In the genomic region with DNA sequence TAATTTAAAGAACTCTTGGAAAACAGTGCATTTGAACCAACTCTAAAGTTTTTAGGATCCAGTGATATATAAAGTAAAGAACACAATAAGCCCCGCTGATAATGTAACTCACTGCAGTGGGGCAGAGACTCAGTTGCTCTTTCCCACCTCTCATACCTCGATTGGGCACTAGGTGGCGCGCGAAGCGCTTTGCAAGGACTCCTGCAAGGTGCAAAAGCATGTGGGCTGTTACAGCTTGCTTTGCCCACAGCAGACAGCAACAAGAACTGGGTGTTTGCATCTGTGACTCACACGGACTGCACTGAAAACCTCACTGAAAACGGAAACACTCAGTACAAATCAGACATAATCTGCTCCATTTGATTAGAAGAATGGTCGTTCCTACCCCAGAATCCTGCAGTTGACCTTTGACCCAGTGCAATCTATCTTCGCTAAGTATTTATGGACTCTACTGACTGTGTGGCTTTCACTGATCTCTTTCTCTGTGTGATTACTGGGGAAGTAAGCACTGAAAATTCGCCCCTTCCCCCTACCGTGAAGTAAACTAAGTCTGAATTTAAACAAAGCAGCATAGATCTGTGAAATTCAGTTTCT, we compare ENCODE assay signal across 8 mouse cellular contexts.
DNase-seq lines count a peak whose midpoint lies in the region; ATAC-seq and TF ChIP-seq lines count a peak whose summit lies in the region.

No protein-coding gene starts in this region.

- no peak overlapping the region for H3K4me3 ChIP-seq in ES-Bruce4 (ENCODE audit: low read depth, low read length)
- H3K4me3 ChIP-seq in forebrain, embryonic 11.5 days (ENCODE audit: low read depth, low read length) = no peak overlapping the region
- H3K4me3 ChIP-seq in hindbrain, embryonic 10.5 days = no peak overlapping the region

- H3K4me1 ChIP-seq in ES-Bruce4 (ENCODE audit: control insufficient read depth, insufficient read depth, low read length) = no peaks in the 10 kb centered on the region
- no peaks in the 10 kb centered on the region for H3K4me1 ChIP-seq in forebrain, embryonic 11.5 days (replicated peaks; ENCODE audit: control insufficient read depth, insufficient read depth, low read length)
- peaks cover 6% of the 10 kb centered on the region for H3K4me1 ChIP-seq in hindbrain, embryonic 10.5 days (replicated peaks)

- no peak overlapping the region for H3K4me2 ChIP-seq in forebrain, embryonic 11.5 days (ENCODE audit: low read depth, low read length, severe bottlenecking)

- H3K9me3 ChIP-seq in ES-Bruce4 (replicated peaks; ENCODE audit: control insufficient read depth, insufficient read depth, low read length, poor library complexity, severe bottlenecking) = no peaks in the 10 kb centered on the region
- H3K9me3 ChIP-seq in forebrain, embryonic 11.5 days (ENCODE audit: control insufficient read depth, low read length) = no peaks in the 10 kb centered on the region
- no peaks in the 10 kb centered on the region for H3K9me3 ChIP-seq in hindbrain, embryonic 10.5 days

- no peaks in the 10 kb centered on the region for H3K27me3 ChIP-seq in ES-Bruce4 (ENCODE audit: control insufficient read depth, insufficient read depth, low read length, poor library complexity, severe bottlenecking)
- no peaks in the 10 kb centered on the region for H3K27me3 ChIP-seq in forebrain, embryonic 11.5 days (ENCODE audit: control insufficient read depth, insufficient read depth, low read length)
- H3K27me3 ChIP-seq in hindbrain, embryonic 10.5 days (ENCODE audit: insufficient read depth, poor library complexity, severe bottlenecking) = no peaks in the 10 kb centered on the region

- 8% methylated on average over 12 of the region's 12 CpGs for WGBS in forebrain, embryonic 11.5 days
- 11% methylated on average over 12 of the region's 12 CpGs for WGBS in hindbrain, embryonic 10.5 days

- H3K9ac ChIP-seq in ES-Bruce4 (ENCODE audit: low read depth, poor library complexity, severe bottlenecking) = no peak overlapping the region
- no peak overlapping the region for H3K9ac ChIP-seq in forebrain, embryonic 11.5 days (ENCODE audit: low read length)

- no peak for TF ChIP-seq POLR2A in ES-Bruce4 (IDR thresholded peaks at IDR 0.05; ENCODE audit: insufficient read depth, low read length)

- no peaks in the 10 kb centered on the region for H3K36me3 ChIP-seq in ES-Bruce4 (ENCODE audit: control insufficient read depth, insufficient read depth, low read length, poor library complexity, severe bottlenecking)
- no peaks in the 10 kb centered on the region for H3K36me3 ChIP-seq in forebrain, embryonic 11.5 days (ENCODE audit: control insufficient read depth, insufficient read depth, low read length)
- no peaks in the 10 kb centered on the region for H3K36me3 ChIP-seq in hindbrain, embryonic 10.5 days

- TF ChIP-seq CTCF in ES-Bruce4 (IDR thresholded peaks at IDR 0.05; ENCODE audit: low read depth, low read length) = peak; percentile 95

- no peak for TF ChIP-seq EP300 in ES-Bruce4 (IDR thresholded peaks at IDR 0.05; ENCODE audit: insufficient read depth, low read depth, low read length)

- peak; percentile 13 for DNase-seq in c-Kit-negative CD71-positive TER-119-positive erythroid progenitor cells, embryonic 14.5 days (ENCODE audit: low read depth, low spot score)
- DNase-seq in forebrain, embryonic 11.5 days (ENCODE audit: low spot score) = peak; percentile 92
- DNase-seq in hindbrain, embryonic 10.5 days (ENCODE audit: low spot score) = peak; percentile 89
- DNase-seq in layer of hippocampus, adult 9-10 months (ENCODE audit: low spot score) = peak; percentile 74
- peak; percentile 88 for DNase-seq in lung, postnatal 10 days
- DNase-seq in right cerebral cortex, adult 18-20 months = peak; percentile 94
- DNase-seq in urinary bladder, adult 18-20 months (ENCODE audit: low spot score in 2 of 2) = peak; percentile 70 to 90

- peak; percentile 76 for ATAC-seq in forebrain, embryonic 11.5 days (replicated peaks; ENCODE audit: low FRiP score)

- no peak overlapping the region for H3K27ac ChIP-seq in ES-Bruce4 (ENCODE audit: insufficient read depth, low read length)
- H3K27ac ChIP-seq in forebrain, embryonic 11.5 days (ENCODE audit: low read depth, low read length) = no peak overlapping the region
- H3K27ac ChIP-seq in hindbrain, embryonic 10.5 days = no peak overlapping the region

Comparison
In these comparisons a context has a peak if more than half of its experiments do, and no peak if none do; other contexts are left out.
1. DNase-seq: peak in every context shown above with its lines; median percentile 94 in right cerebral cortex, adult 18-20 months; 92 in forebrain, embryonic 11.5 days; 89 in hindbrain, embryonic 10.5 days; 88 in lung, postnatal 10 days; 80 in urinary bladder, adult 18-20 months; 74 in layer of hippocampus, adult 9-10 months; 13 in c-Kit-negative CD71-positive TER-119-positive erythroid progenitor cells, embryonic 14.5 days.